Mouse (Mus musculus) cortical plate, adult 2 months (tissue): ENCODE data around the gene Zmynd12. TPM values are rescaled to one million over a fixed set of nuclear protein-coding genes. Genes with fewer than 3 reads are reported as not detected.

Experiments
- H3K27ac ChIP-seq: fragments of 200-500 bp; 2 replicates; pipeline ENCODE4 v1.5.1; 2012; ENCODE audit warnings: low read length, control low read depth, inconsistent platforms; ENCODE audit not compliant: insufficient read depth
- H3K4me1 ChIP-seq: fragments of 200-500 bp; 2 replicates; pipeline ENCODE4 v1.6.1; 2011; ENCODE audit warnings: low read length; ENCODE audit not compliant: control insufficient read depth, insufficient read depth
- H3K4me3 ChIP-seq: fragments of 200-500 bp; 2 replicates; pipeline ENCODE4 v1.5.1; 2011; ENCODE audit warnings: mild to moderate bottlenecking, low read length, control low read depth; ENCODE audit not compliant: insufficient read depth
- CTCF ChIP-seq: fragments of 200-500 bp; IDR thresholded peaks from 2 replicates; pipeline ENCODE4 v1.5.1; 2011; ENCODE audit warnings: mild to moderate bottlenecking, control low read depth, low read length; ENCODE audit not compliant: insufficient read depth; ENCODE audit errors: extremely low read depth
- POLR2A ChIP-seq: fragments of 200-500 bp; IDR thresholded peaks from 2 replicates; pipeline ENCODE4 v1.6.1; 2011; ENCODE audit warnings: mild to moderate bottlenecking, low read length, control low read depth; ENCODE audit not compliant: insufficient read depth; ENCODE audit errors: extremely low read depth
- polyA plus RNA-seq: library from polyadenylated mRNA; depleted of rRNA; stranded (reverse); fragments of >200 nt; gene quantifications from 2 replicates; pipeline ENCODE4 v1.2.3, GENCODE M21; 2012; rRNA removed

Zmynd12 gene
- polyA plus RNA-seq, 1 experiment, result 0.48 TPM

- no peak for TF ChIP-seq CTCF
- 0 out of 2 replicates have a peak, but pooled peaks have one; percentile 22 for TF ChIP-seq POLR2A
- H3K4me3 ChIP-seq, result peak within 1 kb of the TSS; percentile 58
- peak within 1 kb of the TSS; percentile 19 for H3K27ac ChIP-seq
- no peaks in the 10 kb centered on the region for H3K4me1 ChIP-seq
Observed at GRCm38 (mm10) chr4:119492291-119492932, 69.8 kb downstream of the Zmynd12 start, which contains the start of gene Rimkla. Rimkla (minus strand) TSS chr4:119492628.

GRCm38 (mm10) chr4:119492933-119493327 lies 70.3 kb downstream of the Zmynd12 start:
- TF ChIP-seq POLR2A (no peak), CTCF (no peak)
- Histone ChIP-seq H3K4me3 (peak overlapping the region; percentile 58), H3K4me1 (no peaks in the 10 kb centered on the region)

GRCm38 (mm10) chr4:119498319-119498848 lies 75.8 kb downstream of the Zmynd12 start:
- H3K27ac ChIP-seq, result no peak overlapping the region
- no peak overlapping the region for H3K4me3 ChIP-seq
- TF ChIP-seq POLR2A (no peak), CTCF (no peak)
- no peaks in the 10 kb centered on the region for H3K4me1 ChIP-seq

More at GRCm38 (mm10) chr4:119492933-119493327, 70.3 kb downstream of the Zmynd12 start:
- H3K27ac ChIP-seq, result peak overlapping the region; percentile 19

DNA sequence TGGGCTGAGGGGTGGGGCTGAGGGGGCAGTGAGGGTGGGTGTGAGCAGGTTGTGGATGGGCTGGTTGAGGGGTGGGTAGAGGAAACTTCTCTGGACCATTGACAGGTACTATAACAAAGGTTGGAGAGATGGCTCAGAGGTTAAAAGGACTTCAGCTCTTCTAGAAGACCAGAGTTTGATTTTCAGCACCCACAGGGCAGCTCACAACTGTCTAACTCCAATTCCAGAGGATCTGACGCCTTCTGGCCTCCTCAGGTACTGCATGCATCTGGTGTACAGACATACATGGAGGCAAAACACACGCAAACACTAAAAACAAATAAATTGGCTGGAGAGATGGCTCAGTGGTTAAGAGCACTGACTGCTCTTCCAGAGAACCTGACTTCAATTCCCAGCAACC lies 89.0 kb downstream of the Zmynd12 start:
- no peak for TF ChIP-seq CTCF
- no peak for TF ChIP-seq POLR2A
- no peak overlapping the region for H3K4me3 ChIP-seq

GRCm38 (mm10) chr4:119512731-119513141 lies 90.1 kb downstream of the Zmynd12 start:
- Histone ChIP-seq H3K27ac (no peak overlapping the region), H3K4me3 (no peak overlapping the region), H3K4me1 (no peaks in the 10 kb centered on the region)
- TF ChIP-seq CTCF (no peak), POLR2A (no peak)

More for the DNA sequence above, 89.0 kb downstream of the Zmynd12 start:
- Histone ChIP-seq H3K27ac (no peak overlapping the region), H3K4me1 (no peaks in the 10 kb centered on the region)

Other genes starting within 250 kb of the Zmynd12 start
- gene Zfp691, start 248.6 kb upstream of the Zmynd12 start, polyA plus RNA-seq, result 8.1 and 8.8 TPM in 2 replicates
- gene Ermap, start 232.8 kb upstream of the Zmynd12 start, polyA plus RNA-seq, result 0.55 and 0.56 TPM in 2 replicates
- gene Svbp, start 227.5 kb upstream of the Zmynd12 start, polyA plus RNA-seq, result 29.2 and 29.9 TPM in 2 replicates
- 1.2 TPM in 2 replicates for gene Tmem269, start 204.6 kb upstream of the Zmynd12 start, polyA plus RNA-seq
- gene AU022252, start 190.1 kb upstream of the Zmynd12 start, polyA plus RNA-seq, result 13.0 TPM in 2 replicates
- gene P3h1, start 189.9 kb upstream of the Zmynd12 start, polyA plus RNA-seq, result 10.6 and 10.8 TPM in 2 replicates
- gene Cldn19, start 167.4 kb upstream of the Zmynd12 start, polyA plus RNA-seq, result 0.32 and 0.58 TPM in 2 replicates
- gene Ybx1, start 128.2 kb upstream of the Zmynd12 start, polyA plus RNA-seq, result 226 and 233 TPM in 2 replicates
- 21.6 and 24.5 TPM in 2 replicates for gene Ppih, start 102.3 kb upstream of the Zmynd12 start, polyA plus RNA-seq
- gene Ccdc30, start 7.3 kb upstream of the Zmynd12 start, polyA plus RNA-seq, result 15.1 and 15.3 TPM in 2 replicates
- 9.6 and 10.2 TPM in 2 replicates for gene Ppcs, start 394 bp upstream of the Zmynd12 start, polyA plus RNA-seq
- 8.4 and 9.0 TPM in 2 replicates for gene Rimkla, start 69.8 kb downstream of the Zmynd12 start, polyA plus RNA-seq
- 36.2 and 38.3 TPM in 2 replicates for gene Foxj3, start 114.2 kb downstream of the Zmynd12 start, polyA plus RNA-seq
- gene Frg2f1, start 116.7 kb downstream of the Zmynd12 start, polyA plus RNA-seq, result 12.5 and 15.8 TPM in 2 replicates
- not detected in 2 replicates for gene Guca2a, start 214.9 kb downstream of the Zmynd12 start, polyA plus RNA-seq
- gene Guca2b, start 236.1 kb downstream of the Zmynd12 start, polyA plus RNA-seq, result not detected in 2 replicates